Mouse (Mus musculus) forebrain, embryonic 13.5 days (tissue): Measurements from ENCODE around the gene Kirrel3. TPM values are rescaled to one million over a fixed set of nuclear protein-coding genes. Genes with fewer than 3 reads are reported as not detected.

Source experiments
- ATAC-seq: fragments of 200-750 bp; cut with Nextera tagmentation; 2 replicates; pipeline ENCODE4 v1.8.0; 2017
- H3K27ac ChIP-seq: fragments of 300-500 bp; sonication (generic); 2 replicates; pipeline ENCODE4 v1.5.1; 2015; ENCODE audit warnings: inconsistent platforms, mild to moderate bottlenecking, moderate library complexity
- H3K27me3 ChIP-seq: fragments of 300-500 bp; sonication (generic); 2 replicates; pipeline ENCODE4 v1.6.1; 2015; ENCODE audit warnings: mild to moderate bottlenecking, inconsistent platforms
- H3K36me3 ChIP-seq: fragments of 300-500 bp; sonication (generic); 2 replicates; pipeline ENCODE4 v1.6.1; 2015; ENCODE audit warnings: mild to moderate bottlenecking, inconsistent platforms; ENCODE audit not compliant: poor library complexity, severe bottlenecking
- H3K4me1 ChIP-seq: fragments of 300-500 bp; sonication (generic); 2 replicates; pipeline ENCODE4 v1.6.1; 2015; ENCODE audit warnings: inconsistent platforms
- H3K4me2 ChIP-seq: fragments of 300-500 bp; sonication (generic); 2 replicates; pipeline ENCODE4 v1.6.1; 2015; ENCODE audit warnings: inconsistent platforms, mild to moderate bottlenecking, moderate library complexity
- H3K4me3 ChIP-seq: fragments of 300-500 bp; sonication (generic); 2 replicates; pipeline ENCODE4 v1.5.1; 2015; ENCODE audit warnings: mild to moderate bottlenecking, inconsistent platforms
- H3K9ac ChIP-seq: fragments of 300-500 bp; sonication (generic); 2 replicates; pipeline ENCODE4 v1.6.1; 2015; ENCODE audit warnings: mild to moderate bottlenecking, inconsistent platforms
- H3K9me3 ChIP-seq: fragments of 300-500 bp; sonication (generic); replicated peaks from 2 replicates; pipeline ENCODE4 v1.6.1; 2016; ENCODE audit warnings: inconsistent platforms
- WGBS: fragments of 180-500 bp; shearing (Covaris S2); methylation state at CpG from one replicate; pipeline ENCODE4 v1.1.7; 2015; 5-methylcytosine and 5-hydroxymethylcytosine counted together
- polyA plus RNA-seq: library from polyadenylated mRNA; unstranded; fragments of >200 nt; fragmentation: Nextera tagmentation; extraction: Ambion mirVana; gene quantifications from 2 replicates; pipeline ENCODE4 v1.2.1, GENCODE M21; 2015

Gene Kirrel3
- polyA plus RNA-seq, 1 experiment from 2014 or later: 17.1 TPM

DNA sequence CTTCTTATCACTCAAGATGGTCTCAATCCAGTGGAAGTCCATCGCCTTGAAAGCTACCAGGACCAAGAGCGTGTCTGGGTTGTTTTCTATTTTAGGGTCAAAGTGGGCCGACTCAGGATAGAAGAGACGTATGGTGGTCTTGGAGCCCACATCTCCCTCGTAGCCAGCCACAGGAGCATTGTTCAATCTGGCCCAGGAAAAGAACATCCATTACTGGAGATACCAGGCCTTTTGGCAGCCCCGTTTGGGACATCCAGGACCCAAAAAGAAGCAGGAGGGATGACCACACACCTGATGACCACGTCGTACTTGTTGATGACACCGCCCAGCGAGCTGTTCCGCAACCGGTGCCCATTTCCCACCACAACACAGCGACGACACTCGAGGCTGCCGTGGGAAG, 567.4 kb downstream of the Kirrel3 start:
- Histone ChIP-seq H3K4me3 (no peak overlapping the region), H3K9ac (no peak overlapping the region), H3K36me3 (peaks cover 21% of the 10 kb centered on the region), H3K27me3 (no peaks in the 10 kb centered on the region), H3K27ac (no peak overlapping the region), H3K4me2 (no peak overlapping the region), H3K4me1 (no peaks in the 10 kb centered on the region), H3K9me3 (no peaks in the 10 kb centered on the region)
- no peak for ATAC-seq
- 91% methylated on average over 16 of the region's 16 CpGs for WGBS

DNA sequence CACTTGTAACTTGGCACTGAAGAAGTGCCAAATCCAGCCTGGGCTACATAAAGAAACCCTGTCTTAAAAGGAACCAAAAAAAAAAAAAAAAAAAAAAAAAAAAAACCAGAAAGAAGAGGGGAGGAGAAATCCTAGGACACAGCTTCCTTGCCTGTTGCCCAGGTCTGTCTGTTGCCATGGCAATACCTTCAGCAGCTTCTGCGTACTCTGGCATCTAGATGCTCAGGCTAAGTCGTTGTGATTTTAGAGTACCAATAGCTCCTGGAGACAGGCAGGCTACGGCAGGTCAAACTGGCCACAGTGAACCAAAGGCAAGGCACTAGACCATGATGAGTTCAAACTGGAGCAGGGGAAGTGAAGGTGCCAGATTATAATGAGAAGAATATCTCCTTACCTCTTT, 568.0 kb downstream of the Kirrel3 start:
- Histone ChIP-seq H3K4me3 (no peak overlapping the region), H3K9me3 (no peaks in the 10 kb centered on the region), H3K9ac (no peak overlapping the region), H3K27me3 (no peaks in the 10 kb centered on the region), H3K27ac (no peak overlapping the region), H3K36me3 (peaks cover 21% of the 10 kb centered on the region), H3K4me2 (no peak overlapping the region), H3K4me1 (no peaks in the 10 kb centered on the region)
- 77% methylated on average over 3 of the region's 3 CpGs for WGBS
- no peak for ATAC-seq

DNA sequence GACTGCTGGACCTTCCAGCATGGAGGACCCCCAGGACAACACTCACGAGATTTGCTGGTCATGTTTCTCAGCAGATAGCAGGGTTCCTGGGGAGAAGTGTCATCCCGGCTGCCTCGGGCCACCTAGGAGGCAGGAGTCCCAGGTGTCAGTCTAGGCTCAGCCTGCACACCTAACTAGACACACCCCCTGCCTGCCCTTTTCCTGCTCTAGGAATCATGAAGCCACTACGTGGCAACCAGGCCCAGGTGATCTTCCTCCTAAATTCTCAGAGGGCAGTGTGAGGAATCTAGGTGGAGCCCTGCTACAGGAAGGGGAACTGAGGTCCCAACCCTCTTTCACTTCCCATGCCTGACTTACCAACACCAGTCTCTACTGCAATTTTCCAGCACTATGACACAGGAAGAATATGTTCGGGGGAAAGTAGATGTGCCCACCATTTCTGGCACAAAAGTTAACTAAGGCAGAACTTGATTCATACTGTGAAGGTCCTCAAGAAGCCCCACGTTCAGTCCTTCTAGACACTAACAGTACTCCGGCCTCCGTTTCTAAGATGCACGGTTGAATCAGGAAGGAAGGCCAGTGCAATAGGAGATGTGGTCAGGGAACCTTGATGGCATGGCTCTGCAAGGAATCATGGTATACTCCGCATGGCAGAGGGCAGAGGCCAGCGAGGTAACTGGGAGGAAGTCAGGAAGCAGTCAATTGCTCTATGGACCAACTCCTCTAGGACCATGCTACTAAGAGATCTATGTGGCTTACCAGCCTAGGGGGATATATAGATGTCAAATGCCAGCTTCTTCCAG, 570.0 kb downstream of the Kirrel3 start:
- no peak overlapping the region for H3K27ac ChIP-seq
- no peaks in the 10 kb centered on the region for H3K4me1 ChIP-seq
- H3K27me3 ChIP-seq: no peaks in the 10 kb centered on the region
- peaks cover 21% of the 10 kb centered on the region for H3K36me3 ChIP-seq
- H3K9ac ChIP-seq: no peak overlapping the region
- 90% methylated on average over 11 of the region's 11 CpGs for WGBS
- H3K4me3 ChIP-seq: no peak overlapping the region
- no peak for ATAC-seq
- no peaks in the 10 kb centered on the region for H3K9me3 ChIP-seq
- H3K4me2 ChIP-seq: no peak overlapping the region

DNA sequence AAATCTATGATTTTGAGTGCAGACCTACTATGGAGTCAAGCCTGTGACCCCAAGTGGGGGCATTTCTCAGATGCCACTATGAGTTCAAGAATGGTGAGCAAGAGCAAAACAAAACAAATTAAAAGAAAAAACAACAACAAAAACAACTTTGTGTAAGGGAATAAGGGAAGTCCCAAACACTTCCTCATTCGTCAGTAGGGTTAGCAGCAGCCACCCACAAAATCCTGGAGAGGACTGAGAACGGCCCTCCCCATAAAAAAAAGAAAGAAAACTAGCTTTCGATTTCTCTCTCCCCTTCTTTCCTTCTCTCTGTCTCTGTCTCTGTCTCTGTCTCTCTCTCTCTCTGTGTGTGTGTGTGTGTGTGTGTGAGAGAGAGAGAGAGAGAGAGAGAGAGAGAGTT, 570.9 kb downstream of the Kirrel3 start:
- Histone ChIP-seq H3K27me3 (no peaks in the 10 kb centered on the region), H3K4me2 (no peak overlapping the region), H3K36me3 (peaks cover 21% of the 10 kb centered on the region), H3K4me1 (no peaks in the 10 kb centered on the region), H3K4me3 (no peak overlapping the region), H3K27ac (no peak overlapping the region), H3K9me3 (no peaks in the 10 kb centered on the region), H3K9ac (no peak overlapping the region)
- ATAC-seq: no peak
- 83% methylated on average over 3 of the region's 3 CpGs for whole genome bisulfite sequencing

DNA sequence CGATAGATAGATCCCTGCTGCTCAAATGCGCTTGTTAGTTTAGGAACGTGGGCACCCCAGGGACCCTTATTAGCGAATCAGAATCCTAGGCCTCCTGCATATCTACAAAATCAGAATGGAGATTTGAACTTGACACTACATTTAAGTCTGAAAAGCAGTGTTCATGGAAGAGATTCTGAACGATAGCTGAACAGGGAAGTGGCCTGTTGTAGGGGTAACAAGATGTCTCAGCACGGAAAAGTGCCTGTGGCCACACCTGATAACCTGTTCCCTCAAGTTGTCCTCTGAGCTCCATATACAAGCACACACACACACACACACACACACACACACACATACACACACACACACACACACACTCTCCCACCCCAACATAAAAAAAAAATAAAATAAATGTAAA, 571.9 kb downstream of the Kirrel3 start:
- Histone ChIP-seq H3K36me3 (peaks cover 14% of the 10 kb centered on the region), H3K9me3 (no peaks in the 10 kb centered on the region), H3K27me3 (no peaks in the 10 kb centered on the region), H3K4me2 (no peak overlapping the region), H3K9ac (no peak overlapping the region), H3K27ac (no peak overlapping the region), H3K4me3 (no peak overlapping the region), H3K4me1 (no peaks in the 10 kb centered on the region)
- ATAC-seq: no peak
- WGBS: 86% methylated on average over 6 of the region's 6 CpGs

- no peak overlapping the region for H3K27ac ChIP-seq
- WGBS: 92% methylated on average over 4 of the region's 4 CpGs
- H3K4me2 ChIP-seq: no peak overlapping the region
- H3K9ac ChIP-seq: no peak overlapping the region
- no peaks in the 10 kb centered on the region for H3K4me1 ChIP-seq
- no peak for ATAC-seq
- H3K27me3 ChIP-seq: no peaks in the 10 kb centered on the region
- H3K4me3 ChIP-seq: no peak overlapping the region
- H3K9me3 ChIP-seq: no peaks in the 10 kb centered on the region
- H3K36me3 ChIP-seq: peaks cover 9% of the 10 kb centered on the region; the same call in 1 of the 2 replicates
Observed at GRCm38 (mm10) chr9:35058186-35058585, 572.5 kb downstream of the Kirrel3 start.

DNA sequence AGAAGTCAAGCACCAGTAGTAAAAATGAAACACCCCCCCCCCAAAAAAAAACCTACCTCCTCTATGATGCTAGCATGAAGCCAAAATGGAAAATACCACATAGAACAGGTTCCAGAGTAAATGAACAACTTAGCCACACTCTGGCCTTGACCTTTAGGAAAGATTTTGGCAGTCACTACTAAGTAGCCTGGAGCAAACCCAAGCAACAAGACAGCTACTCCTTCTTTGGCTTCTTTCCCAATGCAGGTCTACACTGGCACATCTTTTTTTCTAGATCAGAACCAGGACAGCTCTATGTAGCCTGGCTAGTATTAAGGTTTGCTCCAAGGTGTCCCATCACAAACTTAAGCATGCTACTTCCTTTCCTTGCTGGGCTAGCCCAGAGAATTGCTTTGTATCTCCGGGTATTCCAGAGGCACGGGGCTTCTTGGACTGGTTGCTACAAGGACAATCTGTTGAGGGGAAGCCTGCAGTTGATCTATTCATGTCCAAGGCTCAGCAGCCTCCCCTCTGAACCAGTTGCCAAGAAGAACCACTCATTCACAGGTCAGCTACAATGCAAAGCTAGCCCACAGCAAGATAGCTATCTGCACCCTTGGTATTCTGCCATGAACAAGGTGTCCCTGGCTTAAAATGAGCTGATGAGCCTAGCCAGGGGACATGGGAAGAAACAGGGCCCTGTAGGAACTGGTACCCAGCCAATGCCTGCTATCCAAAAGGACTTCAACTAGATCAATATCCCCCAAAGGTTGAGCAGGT, 573.1 kb downstream of the Kirrel3 start:
- no peak for ATAC-seq
- Histone ChIP-seq H3K27ac (no peak overlapping the region), H3K4me2 (no peak overlapping the region), H3K9me3 (no peaks in the 10 kb centered on the region), H3K4me3 (no peak overlapping the region), H3K9ac (no peak overlapping the region), H3K4me1 (no peaks in the 10 kb centered on the region), H3K36me3 (peaks cover 5% of the 10 kb centered on the region; the same call in 1 of the 2 replicates), H3K27me3 (no peaks in the 10 kb centered on the region)
- WGBS: 97% methylated on average over 2 of the region's 2 CpGs

- WGBS: 91% methylated on average over 5 of the region's 5 CpGs
- H3K27me3 ChIP-seq: no peaks in the 10 kb centered on the region
- no peak overlapping the region for H3K4me2 ChIP-seq
- H3K27ac ChIP-seq: no peak overlapping the region
- H3K36me3 ChIP-seq: no peaks in the 10 kb centered on the region
- H3K4me3 ChIP-seq: no peak overlapping the region
- no peaks in the 10 kb centered on the region for H3K9me3 ChIP-seq
- H3K4me1 ChIP-seq: no peaks in the 10 kb centered on the region
- ATAC-seq: no peak
- H3K9ac ChIP-seq: no peak overlapping the region
Observed at GRCm38 (mm10) chr9:35059881-35060280, 574.2 kb downstream of the Kirrel3 start.

- WGBS: 76% methylated on average over 2 of the region's 2 CpGs
- H3K36me3 ChIP-seq: no peaks in the 10 kb centered on the region
Observed at GRCm38 (mm10) chr9:35061446-35061845, 575.8 kb downstream of the Kirrel3 start.

More at GRCm38 (mm10) chr9:35061446-35061845, 575.8 kb downstream of the Kirrel3 start:
- Histone ChIP-seq H3K4me2 (no peak overlapping the region), H3K27me3 (no peaks in the 10 kb centered on the region), H3K27ac (no peak overlapping the region), H3K4me3 (no peak overlapping the region), H3K9ac (no peak overlapping the region), H3K4me1 (no peaks in the 10 kb centered on the region), H3K9me3 (no peaks in the 10 kb centered on the region)
- ATAC-seq: no peak
